Mouse (Mus musculus) liver, embryonic 12.5 days (tissue): ENCODE results near the gene Rnase10. TPM values are rescaled to one million over a fixed set of nuclear protein-coding genes. Genes with fewer than 3 reads are reported as not detected.
A peak's percentile ranks its signal among the peaks of the same experiment; 100 is the strongest.

Source experiments
- ATAC-seq: fragments of 200-750 bp; cut with Nextera tagmentation; 2 replicates; pipeline ENCODE4 v1.8.0; 2017; ENCODE audit warnings: moderate number of reproducible peaks, mild to moderate bottlenecking, moderate library complexity
- H3K27ac ChIP-seq: fragments of 300-500 bp; sonication (generic); 2 replicates; pipeline ENCODE4 v1.5.1; 2016; ENCODE audit warnings: mild to moderate bottlenecking
- H3K27me3 ChIP-seq: fragments of 300-500 bp; sonication (generic); replicated peaks from 2 replicates; pipeline ENCODE4 v1.6.1; 2016; ENCODE audit warnings: mild to moderate bottlenecking, moderate library complexity
- H3K36me3 ChIP-seq: fragments of 300-500 bp; sonication (generic); 2 replicates; pipeline ENCODE4 v1.6.1; 2016; ENCODE audit warnings: mild to moderate bottlenecking, moderate library complexity
- H3K4me1 ChIP-seq: fragments of 300-500 bp; sonication (generic); 2 replicates; pipeline ENCODE4 v1.6.1; 2016
- H3K4me2 ChIP-seq: fragments of 300-500 bp; sonication (generic); 2 replicates; pipeline ENCODE4 v1.6.1; 2016; ENCODE audit warnings: mild to moderate bottlenecking, moderate library complexity
- H3K4me3 ChIP-seq: fragments of 300-500 bp; sonication (generic); 2 replicates; pipeline ENCODE4 v1.5.1; 2016; ENCODE audit warnings: mild to moderate bottlenecking, moderate library complexity
- H3K9ac ChIP-seq: fragments of 300-500 bp; sonication (generic); 2 replicates; pipeline ENCODE4 v1.6.1; 2016; ENCODE audit warnings: mild to moderate bottlenecking, moderate library complexity
- H3K9me3 ChIP-seq: fragments of 300-500 bp; sonication (generic); replicated peaks from 2 replicates; pipeline ENCODE4 v1.6.1; 2016; ENCODE audit warnings: mild to moderate bottlenecking, moderate library complexity
- WGBS: fragments of 180-500 bp; shearing (Covaris S2); methylation state at CpG from one replicate; pipeline ENCODE4 v1.1.7; 2016; ENCODE audit not compliant: insufficient replicate concordance; 5-methylcytosine and 5-hydroxymethylcytosine counted together
- polyA plus RNA-seq: library from polyadenylated mRNA; unstranded; fragments of >200 nt; fragmentation: Nextera tagmentation; extraction: Ambion mirVana; gene quantifications from 2 replicates; pipeline ENCODE4 v1.2.1, GENCODE M21; 2016

Rnase10 gene
- polyA plus RNA-seq, 1 experiment from 2014 or later = 0.07 TPM

DNA sequence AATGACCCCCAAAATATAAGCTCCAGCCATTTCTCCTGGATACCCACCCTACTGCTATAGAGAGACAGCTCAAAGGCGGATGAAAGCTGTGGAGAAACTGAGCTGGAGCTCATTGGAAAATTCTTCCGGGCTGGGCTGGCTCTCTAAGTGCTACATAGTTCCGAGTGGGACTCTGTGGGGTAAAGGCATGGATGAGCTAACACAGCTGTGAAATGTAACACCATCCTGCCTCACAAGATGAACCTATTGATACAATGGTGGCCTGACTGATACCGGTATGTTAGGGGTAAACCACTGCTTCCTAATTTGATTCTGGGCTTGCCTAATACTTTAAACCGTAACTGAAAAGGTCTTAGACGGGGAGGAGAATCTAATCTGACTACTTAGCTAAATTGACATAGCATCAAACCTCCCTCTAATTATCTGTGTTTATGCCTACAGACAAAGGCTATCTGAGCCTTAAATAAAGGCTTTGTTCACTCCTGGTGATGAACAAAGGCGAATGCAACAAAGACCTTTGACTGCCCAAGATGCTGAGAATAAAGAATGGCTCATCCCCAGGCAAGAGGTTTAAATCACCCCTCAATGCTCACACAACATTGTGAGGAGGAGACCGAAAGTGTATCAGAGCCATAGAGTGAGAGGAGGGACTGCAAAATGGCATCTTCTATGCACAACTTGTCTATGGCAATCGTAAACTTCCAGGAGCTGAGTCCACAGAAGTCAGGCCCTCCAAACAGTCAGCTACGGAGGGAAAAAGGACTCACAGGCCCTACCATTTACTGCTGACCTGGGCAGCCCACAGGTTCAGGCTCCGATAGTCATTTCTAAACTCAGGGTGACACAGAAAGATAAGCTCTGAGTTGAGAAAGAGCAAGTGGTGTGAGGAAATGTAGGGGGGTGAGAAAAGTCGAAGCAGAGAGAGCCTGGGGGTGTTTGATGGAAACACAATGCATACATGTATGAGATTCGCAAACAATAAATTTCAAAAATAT lies 47.0 kb downstream of the Rnase10 start:
- H3K4me3 ChIP-seq = no peak overlapping the region
- H3K4me2 ChIP-seq = no peak overlapping the region
- H3K4me1 ChIP-seq = peaks cover 17% of the 10 kb centered on the region; the same call in 1 of the 2 replicates
- no peak overlapping the region for H3K9ac ChIP-seq
- H3K27ac ChIP-seq = no peak overlapping the region
- no peaks in the 10 kb centered on the region for H3K27me3 ChIP-seq
- no peaks in the 10 kb centered on the region for H3K36me3 ChIP-seq
- WGBS = 48% methylated on average over 13 of the region's 13 CpGs
- 0 out of 2 replicates have a peak, but pooled peaks have one; percentile 40 for ATAC-seq
- H3K9me3 ChIP-seq = no peaks in the 10 kb centered on the region

DNA sequence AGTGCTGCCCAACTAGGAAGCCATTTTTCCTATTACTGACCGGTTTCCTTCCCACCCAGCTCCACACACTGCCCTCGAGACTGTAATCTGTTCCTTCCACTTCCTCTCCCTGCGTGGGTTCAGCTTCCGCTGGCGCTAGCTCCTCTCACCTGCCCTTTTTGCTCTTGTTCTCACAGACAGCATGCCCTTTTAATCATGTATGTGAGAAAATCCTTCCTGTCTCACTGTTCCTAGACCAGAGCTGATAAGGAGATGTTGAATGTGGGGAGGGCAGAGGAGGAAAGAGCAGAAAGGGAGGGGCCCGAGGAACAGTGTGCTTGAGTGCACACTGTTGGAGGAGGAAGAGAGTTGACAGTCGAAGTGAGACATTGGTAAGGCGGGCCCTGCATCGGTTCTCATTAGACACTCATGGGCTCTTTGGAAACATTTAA lies 49.9 kb downstream of the Rnase10 start, which contains the start of gene Rnase12:
Rnase12 (minus strand) TSS at position 261 of the 431 bp plus-strand sequence.
- 11% methylated on average over 9 of the region's 9 CpGs for WGBS
- Histone ChIP-seq H3K27me3 (no peaks in the 10 kb centered on the region), H3K9me3 (no peaks in the 10 kb centered on the region), H3K4me3 (no peak within 1 kb of the TSS), H3K36me3 (no peaks in the 10 kb centered on the region), H3K9ac (no peak within 1 kb of the TSS), H3K27ac (no peak within 1 kb of the TSS), H3K4me1 (peaks cover 22% of the 10 kb centered on the region), H3K4me2 (peak within 1 kb of the TSS; percentile 44)
- ATAC-seq = peak; percentile 64; the same call in 1 of the 2 replicates

Other genes with a start within 250 kb of the Rnase10 start
- gene Ttc5, start 222.2 kb upstream of the Rnase10 start, polyA plus RNA-seq = 27.3 and 27.9 TPM in 2 replicates
- gene Ccnb1ip1, start 200.0 kb upstream of the Rnase10 start, polyA plus RNA-seq = not detected in 2 replicates
- 44.8 and 45.8 TPM in 2 replicates for gene Parp2, start 199.9 kb upstream of the Rnase10 start, polyA plus RNA-seq
- 2.2 and 3.2 TPM in 2 replicates for gene Tep1, start 137.2 kb upstream of the Rnase10 start, polyA plus RNA-seq
- gene Klhl33, start 110.2 kb upstream of the Rnase10 start, polyA plus RNA-seq = 0.13 and 0.28 TPM in 2 replicates
- gene Osgep, start 82.9 kb upstream of the Rnase10 start, polyA plus RNA-seq = 69.7 and 74.0 TPM in 2 replicates
- gene Apex1, start 82.8 kb upstream of the Rnase10 start, polyA plus RNA-seq = 144 and 147 TPM in 2 replicates
- gene Pip4p1, start 76.9 kb upstream of the Rnase10 start, polyA plus RNA-seq = 26.1 and 30.6 TPM in 2 replicates
- 75.0 and 76.1 TPM in 2 replicates for gene Pnp, start 76.7 kb upstream of the Rnase10 start, polyA plus RNA-seq
- not detected in 2 replicates for gene Gm49342, start 63.2 kb upstream of the Rnase10 start, polyA plus RNA-seq
- 4.0 and 4.3 TPM in 2 replicates for gene Pnp2, start 51.8 kb upstream of the Rnase10 start, polyA plus RNA-seq
- gene Rnase9, start 34.1 kb downstream of the Rnase10 start, polyA plus RNA-seq = not detected in 2 replicates
- not detected in 2 replicates for gene Rnase11, start 42.4 kb downstream of the Rnase10 start, polyA plus RNA-seq
- gene Rnase12, start 49.9 kb downstream of the Rnase10 start, polyA plus RNA-seq = 0.44 and 1.4 TPM in 2 replicates
- gene Olfr750, start 66.7 kb downstream of the Rnase10 start, polyA plus RNA-seq = not detected in 2 replicates
- 10.0 and 10.4 TPM in 2 replicates for gene Rnase4, start 83.3 kb downstream of the Rnase10 start, polyA plus RNA-seq
- 2.6 and 3.5 TPM in 2 replicates for gene Ang, start 83.4 kb downstream of the Rnase10 start, polyA plus RNA-seq
- gene Eddm3b, start 106.7 kb downstream of the Rnase10 start, polyA plus RNA-seq = not detected in 2 replicates
- 2.3 and 4.0 TPM in 2 replicates for gene Rnase6, start 116.2 kb downstream of the Rnase10 start, polyA plus RNA-seq
- gene Rnase1, start 139.0 kb downstream of the Rnase10 start, polyA plus RNA-seq = not detected in 2 replicates
- not detected in 2 replicates for gene Rnase2b, start 154.5 kb downstream of the Rnase10 start, polyA plus RNA-seq
- not detected in 2 replicates for gene Ang2, start 191.4 kb downstream of the Rnase10 start, polyA plus RNA-seq
- not detected in 2 replicates for gene Ear14, start 195.6 kb downstream of the Rnase10 start, polyA plus RNA-seq
- gene Rnase2a, start 248.4 kb downstream of the Rnase10 start, polyA plus RNA-seq = not detected in 2 replicates